Mouse (Mus musculus): Measurements from ENCODE around the gene Etnk2. TPM values are rescaled to one million over a fixed set of nuclear protein-coding genes. Genes with fewer than 3 reads are reported as not detected.

The Etnk2 gene
- polyA plus RNA-seq, 1 experiment from 2014 or later, result 39.5 TPM

- Histone ChIP-seq H3K27ac (ENCODE audit: low read depth) (peak overlapping the region; percentile 59), H3K9ac (replicated peaks) (no peak overlapping the region), H3K4me1 (ENCODE audit: insufficient read depth) (peaks cover 13% of the 10 kb centered on the region), H3K9me3 (ENCODE audit: low read length) (no peaks in the 10 kb centered on the region), H3K36me3 (replicated peaks; ENCODE audit: insufficient read depth, low read length) (no peaks in the 10 kb centered on the region), H3K4me2 (ENCODE audit: low read depth, low read length) (no peak overlapping the region), H3K27me3 (ENCODE audit: insufficient read depth, low read length) (no peaks in the 10 kb centered on the region), H3K4me3 (ENCODE audit: low read depth, low read length) (no peak overlapping the region)
- TF ChIP-seq CTCF (IDR thresholded peaks at IDR 0.05; ENCODE audit: low read depth), result no peak
- no peak for TF ChIP-seq EP300 (IDR thresholded peaks at IDR 0.05; ENCODE audit: low read depth)
- DNase-seq (no peak), ATAC-seq (no peak)
- 67% methylated on average over 3 of the region's 3 CpGs for WGBS (ENCODE audit: insufficient replicate concordance)
Measured at GRCm38 (mm10) chr1:133347226-133347625, 16.1 kb upstream of the Etnk2 start.

DNA sequence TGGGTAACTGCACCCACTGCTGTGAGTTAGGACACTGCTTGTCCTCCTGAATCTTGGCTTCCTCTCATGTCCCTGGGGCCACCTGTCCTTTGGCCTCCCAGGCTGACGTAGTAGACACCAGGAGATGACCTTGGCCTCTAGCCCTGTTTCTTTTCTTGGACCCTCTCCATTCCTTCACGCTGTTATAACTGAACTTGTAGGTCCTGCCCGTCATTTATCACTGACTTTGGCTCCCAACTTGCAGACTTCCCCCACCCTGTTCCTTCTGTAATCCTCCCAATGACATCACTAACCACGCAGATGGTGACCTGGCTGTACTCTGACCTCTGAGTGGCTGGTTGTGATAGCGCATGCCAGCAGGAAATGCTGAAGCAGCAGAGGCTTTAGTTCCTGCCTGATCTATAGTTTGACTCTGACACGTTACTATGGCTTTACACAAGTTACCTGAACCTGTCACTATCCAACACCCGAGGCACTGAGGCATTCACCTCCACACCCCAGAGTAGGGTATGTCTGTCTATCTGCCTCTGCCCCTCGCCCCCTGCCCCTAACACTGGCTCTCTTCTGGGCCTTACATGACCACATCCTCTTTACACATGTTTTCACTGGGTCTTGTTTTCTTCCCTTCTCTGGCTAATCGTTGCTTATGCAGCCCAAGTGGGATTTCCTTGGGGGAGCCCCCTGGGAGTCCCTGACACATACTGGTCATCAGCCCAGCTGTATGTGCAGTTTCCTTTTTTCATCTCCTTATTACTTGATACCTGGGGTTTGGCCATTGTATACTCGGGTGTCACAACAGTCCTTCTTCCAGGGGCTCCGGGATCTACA is 15.5 kb upstream of the Etnk2 start:
- no peak overlapping the region for H3K9ac ChIP-seq (replicated peaks)
- DNase-seq, result peak; percentile 52

GRCm38 (mm10) chr1:133350210-133350609 is 13.2 kb upstream of the Etnk2 start, which contains the start of gene Ren1:
Gene Ren1, plus strand, starts transcription at chr1:133350510.
- ATAC-seq (no peak), DNase-seq (no peak)
- no peak within 1 kb of the TSS for H3K9ac ChIP-seq (replicated peaks)
- no peaks in the 10 kb centered on the region for H3K9me3 ChIP-seq (ENCODE audit: low read length)
- no peak within 1 kb of the TSS for H3K27ac ChIP-seq (ENCODE audit: low read depth)
- no peaks in the 10 kb centered on the region for H3K36me3 ChIP-seq (replicated peaks; ENCODE audit: insufficient read depth, low read length)
- H3K4me3 ChIP-seq (ENCODE audit: low read depth, low read length), result no peak within 1 kb of the TSS
- no peak for TF ChIP-seq CTCF (IDR thresholded peaks at IDR 0.05; ENCODE audit: low read depth)
- WGBS (ENCODE audit: insufficient replicate concordance), result 73% methylated on average over 1 of the region's 1 CpGs
- H3K4me1 ChIP-seq (ENCODE audit: insufficient read depth), result peaks cover 13% of the 10 kb centered on the region
- H3K27me3 ChIP-seq (ENCODE audit: insufficient read depth, low read length), result no peaks in the 10 kb centered on the region
- H3K4me2 ChIP-seq (ENCODE audit: low read depth, low read length), result no peak within 1 kb of the TSS

More for the DNA sequence above, 15.5 kb upstream of the Etnk2 start:
- H3K9me3 ChIP-seq (ENCODE audit: low read length), result no peaks in the 10 kb centered on the region
- WGBS (ENCODE audit: insufficient replicate concordance), result 29% methylated on average over 11 of the region's 11 CpGs
- H3K4me3 ChIP-seq (ENCODE audit: low read depth, low read length), result no peak overlapping the region
- no peak overlapping the region for H3K4me2 ChIP-seq (ENCODE audit: low read depth, low read length)
- H3K27ac ChIP-seq (ENCODE audit: low read depth), result peak overlapping the region; percentile 59
- no peaks in the 10 kb centered on the region for H3K36me3 ChIP-seq (replicated peaks; ENCODE audit: insufficient read depth, low read length)
- H3K27me3 ChIP-seq (ENCODE audit: insufficient read depth, low read length), result no peaks in the 10 kb centered on the region
- peak; percentile 94 for ATAC-seq
- peaks cover 13% of the 10 kb centered on the region for H3K4me1 ChIP-seq (ENCODE audit: insufficient read depth)
- TF ChIP-seq EP300 (IDR thresholded peaks at IDR 0.05; ENCODE audit: low read depth) (peak; percentile 56; the same call in 1 of the 2 replicates), CTCF (IDR thresholded peaks at IDR 0.05; ENCODE audit: low read depth) (no peak)

- WGBS (ENCODE audit: insufficient replicate concordance), result 38% methylated on average over 9 of the region's 9 CpGs
- Histone ChIP-seq H3K4me2 (ENCODE audit: low read depth, low read length) (no peak overlapping the region), H3K4me3 (ENCODE audit: low read depth, low read length) (no peak overlapping the region), H3K27ac (ENCODE audit: low read depth) (no peak overlapping the region), H3K9me3 (ENCODE audit: low read length) (no peaks in the 10 kb centered on the region), H3K4me1 (ENCODE audit: insufficient read depth) (peaks cover 13% of the 10 kb centered on the region), H3K27me3 (ENCODE audit: insufficient read depth, low read length) (no peaks in the 10 kb centered on the region), H3K36me3 (replicated peaks; ENCODE audit: insufficient read depth, low read length) (no peaks in the 10 kb centered on the region), H3K9ac (replicated peaks) (no peak overlapping the region)
- DNase-seq, result no peak
- TF ChIP-seq EP300 (IDR thresholded peaks at IDR 0.05; ENCODE audit: low read depth), result no peak
- no peak for TF ChIP-seq CTCF (IDR thresholded peaks at IDR 0.05; ENCODE audit: low read depth)
- no peak for ATAC-seq
Measured at GRCm38 (mm10) chr1:133351762-133352161, 11.6 kb upstream of the Etnk2 start.

GRCm38 (mm10) chr1:133353371-133353809 is 10.0 kb upstream of the Etnk2 start:
- DNase-seq, result peak; percentile 82
- no peak overlapping the region for H3K27ac ChIP-seq (ENCODE audit: low read depth)
- H3K4me1 ChIP-seq (ENCODE audit: insufficient read depth), result no peaks in the 10 kb centered on the region; the same call in 1 of the 2 replicates
- H3K4me3 ChIP-seq (ENCODE audit: low read depth, low read length), result no peak overlapping the region
- peak; percentile 95 for TF ChIP-seq CTCF (IDR thresholded peaks at IDR 0.05; ENCODE audit: low read depth)
- TF ChIP-seq EP300 (IDR thresholded peaks at IDR 0.05; ENCODE audit: low read depth), result no peak
- no peaks in the 10 kb centered on the region for H3K27me3 ChIP-seq (ENCODE audit: insufficient read depth, low read length)
- no peaks in the 10 kb centered on the region for H3K36me3 ChIP-seq (replicated peaks; ENCODE audit: insufficient read depth, low read length)
- WGBS (ENCODE audit: insufficient replicate concordance), result 49% methylated on average over 12 of the region's 12 CpGs
- ATAC-seq, result peak; percentile 55
- no peaks in the 10 kb centered on the region for H3K9me3 ChIP-seq (ENCODE audit: low read length)
- no peak overlapping the region for H3K4me2 ChIP-seq (ENCODE audit: low read depth, low read length)
- no peak overlapping the region for H3K9ac ChIP-seq (replicated peaks)

- no peak for ATAC-seq
- Histone ChIP-seq H3K9me3 (ENCODE audit: low read length) (no peaks in the 10 kb centered on the region), H3K4me3 (ENCODE audit: low read depth, low read length) (no peak overlapping the region), H3K9ac (replicated peaks) (no peak overlapping the region), H3K27ac (ENCODE audit: low read depth) (no peak overlapping the region), H3K27me3 (ENCODE audit: insufficient read depth, low read length) (no peaks in the 10 kb centered on the region), H3K4me1 (ENCODE audit: insufficient read depth) (no peaks in the 10 kb centered on the region), H3K36me3 (replicated peaks; ENCODE audit: insufficient read depth, low read length) (no peaks in the 10 kb centered on the region), H3K4me2 (ENCODE audit: low read depth, low read length) (no peak overlapping the region)
- no peak for DNase-seq
- 59% methylated on average over 5 of the region's 5 CpGs for WGBS (ENCODE audit: insufficient replicate concordance)
- TF ChIP-seq EP300 (IDR thresholded peaks at IDR 0.05; ENCODE audit: low read depth) (no peak), CTCF (IDR thresholded peaks at IDR 0.05; ENCODE audit: low read depth) (no peak)
Measured at GRCm38 (mm10) chr1:133355469-133355868, 7.9 kb upstream of the Etnk2 start.
